Mouse (Mus musculus) erythroblast, adult 5-6 weeks (primary cell): ENCODE data around the gene Cfap52. TPM values are rescaled to one million over a fixed set of nuclear protein-coding genes. Genes with fewer than 3 reads are reported as not detected.

Experiments
- ATAC-seq: replicated peaks from 2 replicates; pipeline ENCODE4 v1.8.0; 2016; ENCODE audit warnings: moderate number of reproducible peaks, mild to moderate bottlenecking, moderate TSS enrichment, inconsistent platforms; ENCODE audit not compliant: poor library complexity, low FRiP score, severe bottlenecking
- total RNA-seq, 2 experiments: library from RNA; stranded (forward) in 1 of 2; stranded (reverse) in 1 of 2; fragments of 150-400 nt in 1 of 2; fragments of 200-764, 138-1000 nt in 1 of 2; gene quantifications; 2 replicates each; pipeline versions ENCODE4 v1.2.3 to v1.2.4; 2015 to 2017; ENCODE audit warnings: low replicate concordance in 2 of 2

The Cfap52 gene
- total RNA-seq, 2 experiments from 2014 or later, result not detected

DNA sequence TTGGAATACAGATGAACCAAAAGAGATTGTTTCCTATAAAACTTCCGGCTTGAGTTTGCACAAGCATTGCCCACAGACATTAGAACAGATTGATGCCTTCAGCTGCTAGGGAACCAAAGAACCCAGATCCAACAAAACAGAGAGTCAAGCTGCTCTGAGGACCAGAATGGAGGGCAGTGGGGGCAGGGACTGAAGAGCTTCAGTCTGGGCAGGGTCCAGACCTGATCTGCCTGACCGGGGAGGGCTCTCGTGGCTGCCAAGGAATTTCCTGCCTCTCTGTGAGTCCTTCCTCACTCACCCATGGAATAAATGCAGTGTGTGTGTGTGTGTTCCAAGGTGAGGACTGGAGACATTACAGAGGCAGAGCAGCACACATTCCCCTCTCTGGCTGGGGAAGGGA is 17.2 kb downstream of the Cfap52 start:
- ATAC-seq, result no peak

DNA sequence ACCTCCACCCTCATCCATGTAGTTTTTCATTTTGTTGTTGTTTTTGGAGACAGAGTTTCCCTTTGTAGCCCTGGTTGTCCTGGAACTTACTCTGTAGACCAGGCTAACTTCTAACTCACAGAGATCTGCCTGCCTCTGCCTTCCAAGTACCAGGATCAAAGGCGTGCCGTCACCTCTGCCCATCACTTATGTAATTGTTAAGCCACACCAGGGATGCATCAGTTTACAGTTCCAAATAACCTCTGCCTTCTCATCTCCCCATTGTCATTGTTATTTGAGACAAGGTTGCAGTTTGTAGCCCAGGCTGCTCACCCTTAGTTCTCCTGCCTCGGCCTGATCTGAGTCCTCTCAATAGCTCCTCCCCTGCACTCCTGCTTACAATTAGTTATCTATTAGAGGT is 33.3 kb downstream of the Cfap52 start:
- ATAC-seq, result no peak

DNA sequence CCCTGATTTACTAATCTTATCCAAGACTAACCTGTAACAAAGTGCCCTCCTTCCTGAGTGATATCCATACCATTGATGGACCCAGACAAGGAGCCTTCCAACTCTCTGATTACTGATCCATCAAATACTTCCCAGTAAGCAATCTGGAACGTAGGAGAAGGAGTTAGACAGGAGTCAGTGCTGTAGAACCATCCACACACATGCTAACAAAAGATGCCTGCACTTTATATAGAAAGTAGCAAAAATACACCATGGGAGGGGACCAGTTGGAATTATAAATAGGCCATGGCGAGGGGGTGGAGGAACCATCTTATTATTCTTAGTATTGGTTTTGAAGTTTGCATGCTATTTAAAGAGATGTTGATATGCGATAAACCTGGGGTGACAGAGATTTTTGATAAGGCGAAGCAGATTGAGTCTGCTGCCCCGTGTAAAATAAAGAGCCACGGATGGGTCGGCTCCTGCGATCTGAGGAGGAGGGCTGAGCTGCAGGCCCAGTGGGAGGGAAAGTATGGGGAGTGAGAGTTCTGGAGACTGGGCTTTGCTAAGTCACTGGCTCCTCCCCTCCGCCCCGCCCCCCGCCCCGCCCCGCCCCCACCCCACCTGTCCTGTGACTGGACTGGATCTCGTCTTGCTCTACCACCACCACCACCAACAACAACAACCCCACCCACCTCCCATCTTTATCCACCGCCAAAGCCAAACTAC is 38.9 kb downstream of the Cfap52 start:
- ATAC-seq, result no peak

DNA sequence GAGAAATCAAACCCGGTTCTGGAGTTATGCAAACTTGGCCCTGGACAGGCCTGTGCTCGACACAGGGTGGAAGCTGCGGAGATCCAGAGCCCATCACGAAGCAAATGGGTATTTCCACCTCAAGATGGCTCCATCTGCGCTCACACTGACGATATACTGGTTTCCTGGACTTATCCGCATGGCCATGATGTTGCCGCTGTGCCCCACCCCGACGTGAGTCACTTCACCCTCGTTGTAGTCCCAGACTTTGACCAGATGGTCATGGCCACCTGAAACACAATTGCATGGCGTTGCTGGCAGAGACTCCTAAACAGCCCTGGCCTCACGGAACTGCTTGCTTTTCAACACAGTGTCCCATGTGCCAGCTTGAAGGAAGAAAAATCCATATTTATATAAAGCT is 40.5 kb downstream of the Cfap52 start:
- ATAC-seq, result no peak

DNA sequence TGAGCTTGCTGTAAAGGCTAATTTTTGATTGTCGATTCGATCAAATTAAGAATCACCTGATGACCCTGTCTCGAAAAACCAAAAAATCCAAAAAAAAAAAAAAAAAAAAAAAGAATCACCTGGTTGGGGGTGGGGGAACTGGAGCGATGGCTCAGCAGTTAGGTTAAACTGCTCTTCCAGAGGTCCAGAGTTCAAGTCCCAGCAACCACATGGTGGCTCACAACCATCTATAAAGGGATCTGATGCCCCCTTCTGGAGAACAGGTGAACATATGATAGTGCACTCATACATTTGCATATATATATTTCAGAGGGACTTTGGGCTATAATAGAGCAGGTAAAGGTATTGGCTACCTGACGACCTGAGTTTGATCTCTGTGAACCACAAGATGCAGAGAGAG is 41.7 kb downstream of the Cfap52 start:
- no peak for ATAC-seq

DNA sequence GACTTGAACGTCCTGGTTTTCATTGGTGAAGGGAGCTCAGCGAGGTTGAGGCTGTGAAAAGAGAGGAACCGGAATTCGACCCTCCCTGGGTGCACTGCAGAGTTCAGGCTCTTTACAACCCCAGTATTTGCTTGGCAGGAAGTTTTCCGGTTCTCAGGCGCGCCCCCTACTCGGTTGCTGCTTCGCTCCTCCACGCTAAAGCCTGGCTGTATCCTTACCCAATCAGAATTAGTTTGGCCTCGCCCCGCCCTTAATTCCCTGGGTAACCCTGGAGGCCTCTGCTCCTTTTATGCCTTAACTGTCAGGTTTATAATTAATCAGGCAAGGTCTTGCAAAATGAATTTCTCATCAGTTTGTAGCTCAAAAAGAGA is 42.7 kb downstream of the Cfap52 start:
- ATAC-seq, result no peak

DNA sequence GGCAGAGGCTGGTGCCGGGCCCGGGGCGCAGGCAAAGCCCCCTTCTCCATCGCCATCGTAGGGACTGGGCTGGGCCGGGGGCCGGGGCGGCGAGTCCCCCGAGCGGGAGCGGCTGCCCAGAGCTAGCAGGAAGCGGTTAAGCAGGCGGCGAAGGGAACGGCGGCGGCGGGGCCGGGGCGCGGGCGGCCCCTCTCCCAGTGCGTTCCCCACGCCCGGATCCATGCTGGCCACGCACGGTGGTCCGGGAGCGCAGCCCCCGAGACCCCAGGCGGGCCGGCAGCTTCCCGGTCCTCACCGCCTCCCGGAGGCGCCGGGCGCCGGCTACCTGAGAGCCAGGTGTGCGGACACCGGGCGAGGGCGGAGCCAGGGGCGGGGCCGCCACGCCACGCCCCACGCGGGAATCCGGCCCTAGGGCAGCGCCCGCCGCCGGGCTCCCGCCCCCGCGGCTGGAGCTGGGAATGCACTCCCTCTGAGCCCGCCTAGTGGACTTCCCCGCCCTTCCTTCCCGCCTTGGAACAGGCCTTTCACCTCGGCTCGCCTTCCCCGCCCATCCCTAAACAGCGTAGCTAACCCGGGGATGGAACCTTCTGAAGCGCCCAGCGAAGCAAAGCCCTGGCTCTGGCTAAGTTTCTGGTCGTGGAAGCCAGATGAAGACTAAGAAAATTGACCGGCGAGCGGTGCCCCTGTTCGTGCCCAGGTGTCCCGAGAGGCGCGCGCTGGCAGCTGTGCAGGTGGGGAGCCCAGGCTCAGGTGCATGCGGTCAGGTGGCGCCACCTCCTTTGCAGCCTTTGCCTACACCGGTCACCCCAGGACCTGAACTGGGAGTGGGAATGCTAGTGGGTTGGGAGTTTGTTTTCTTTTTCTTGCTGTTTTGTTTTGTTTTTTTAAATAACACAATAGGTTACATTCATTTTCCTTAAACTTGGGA is 43.4 kb downstream of the Cfap52 start, which contains the start of gene Usp43:
Usp43 (minus strand) TSS at position 327 of the 928 bp plus-strand sequence.
- ATAC-seq, result no peak

DNA sequence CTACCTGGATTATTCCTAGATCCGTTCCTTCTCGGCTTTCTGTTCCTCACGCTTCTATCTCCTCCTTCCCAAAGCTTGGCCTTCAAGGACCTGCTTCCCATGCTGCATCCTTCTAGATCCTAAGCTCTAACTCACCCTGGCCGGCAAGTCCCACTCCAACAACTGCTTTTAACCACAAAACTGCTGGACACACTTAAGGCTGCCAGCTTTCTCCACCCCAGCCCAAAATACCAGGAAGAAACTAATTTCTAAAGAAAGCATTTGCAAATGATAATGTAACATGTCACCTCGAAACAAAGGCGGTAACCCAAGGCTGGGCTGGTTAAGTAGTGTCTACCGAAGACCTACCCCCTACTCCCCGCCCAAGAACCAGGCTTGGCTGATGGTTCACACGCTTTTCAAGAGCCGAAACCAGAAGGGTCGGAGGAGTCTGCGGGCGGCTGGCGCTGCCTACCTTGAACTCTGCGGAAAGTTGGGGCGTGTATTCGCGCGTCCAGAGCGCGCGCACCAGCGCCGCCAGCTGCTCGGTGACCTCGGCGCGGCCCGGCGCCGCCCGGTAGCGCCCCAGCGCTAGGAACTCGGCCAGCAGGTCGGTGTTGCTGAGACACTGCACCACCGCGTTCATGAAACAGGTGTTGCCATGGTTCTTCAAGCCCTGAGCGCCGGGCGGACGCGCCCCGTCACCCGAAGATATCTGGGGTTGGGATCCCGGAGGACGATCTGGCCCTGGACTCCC is 44.2 kb downstream of the Cfap52 start:
- ATAC-seq, result no peak

DNA sequence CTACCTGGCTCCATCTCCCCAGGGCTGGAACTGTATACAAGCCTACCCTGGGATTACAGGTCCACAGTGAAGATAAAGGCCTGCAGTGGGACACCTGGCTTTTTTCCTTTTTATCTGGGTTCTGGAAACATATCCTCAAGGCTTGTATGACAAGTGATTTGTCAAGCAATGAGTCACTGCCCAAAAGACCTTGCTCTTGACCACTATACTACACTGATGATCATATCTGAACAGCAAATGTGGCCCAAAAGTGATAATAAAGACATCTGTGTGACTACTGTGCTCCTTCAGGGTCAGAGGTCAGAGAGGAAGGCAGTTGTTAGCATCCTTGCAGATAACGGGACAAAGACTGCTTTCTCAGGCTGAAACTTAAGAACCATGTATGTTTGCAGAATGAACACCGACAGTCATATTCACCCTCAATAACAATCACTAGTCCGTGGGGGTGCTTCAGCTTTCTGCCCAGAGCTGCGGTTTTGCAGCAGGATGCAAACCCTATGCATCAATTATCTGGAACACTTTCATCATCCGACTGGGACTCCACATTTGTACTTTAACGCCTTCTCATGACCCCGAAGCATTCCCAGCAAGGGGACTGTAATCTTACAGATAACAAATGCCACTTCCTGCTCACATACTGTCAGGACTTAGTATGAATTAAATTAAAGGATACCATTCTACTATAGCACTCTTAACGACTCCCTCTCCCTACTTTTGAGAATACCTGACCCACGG is 45.1 kb downstream of the Cfap52 start:
- ATAC-seq, result no peak

DNA sequence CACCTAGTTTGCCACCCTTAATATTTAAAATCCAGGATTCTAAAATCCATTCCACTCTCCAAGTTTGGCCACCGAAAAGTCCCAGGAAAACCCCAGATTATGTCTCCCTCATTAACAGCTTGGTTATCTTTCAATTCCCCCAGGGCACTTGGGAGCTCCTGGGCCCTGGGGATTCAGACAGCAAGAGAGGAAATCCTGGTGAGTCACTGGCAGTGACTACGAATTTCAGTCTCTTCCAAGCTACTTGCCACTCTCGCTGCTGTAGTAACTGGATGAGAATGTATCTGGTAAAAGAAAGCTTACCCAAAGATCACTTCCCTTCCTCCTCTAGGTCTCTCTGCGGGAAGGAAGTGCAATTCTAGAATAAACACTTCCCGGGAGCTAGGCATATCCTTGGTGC is 45.9 kb downstream of the Cfap52 start:
- ATAC-seq, result no peak

DNA sequence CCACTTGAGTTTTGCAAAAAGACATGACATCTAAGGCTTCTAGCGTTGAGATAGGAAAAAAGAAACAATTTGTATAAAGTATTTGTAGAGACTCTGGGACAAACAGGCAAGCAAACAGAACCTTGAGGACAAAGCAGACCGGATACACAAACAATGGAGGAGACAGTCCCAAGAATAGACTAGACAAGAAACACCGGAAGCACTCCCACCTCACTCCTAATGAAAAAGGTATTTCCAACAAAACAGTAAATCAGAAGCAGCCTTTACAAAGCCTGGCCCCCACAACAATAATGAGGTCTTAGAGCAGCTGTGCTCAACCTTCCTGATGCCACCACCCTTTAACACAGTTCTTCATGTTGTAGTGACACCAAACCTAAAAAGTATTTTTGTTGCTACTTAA is 48.3 kb downstream of the Cfap52 start:
- no peak for ATAC-seq

DNA sequence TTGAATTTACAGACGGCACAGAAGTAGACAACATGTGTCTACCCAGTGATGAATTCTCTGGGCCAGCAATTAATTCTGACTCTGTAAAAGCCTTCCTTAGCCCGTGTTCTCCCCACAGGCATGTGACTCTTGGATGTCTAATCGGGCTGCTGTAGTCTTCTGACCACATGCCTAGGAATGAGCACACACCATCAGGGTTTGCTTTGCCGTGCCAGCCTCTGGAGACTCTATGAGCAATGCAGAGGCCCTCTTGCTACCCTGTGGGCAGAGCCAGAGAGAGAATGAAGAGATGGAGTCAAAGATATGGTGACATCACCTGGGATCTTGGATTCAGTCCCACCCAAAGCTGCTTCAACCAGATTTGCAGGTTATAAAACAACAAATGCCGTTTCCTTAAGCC is 54.4 kb downstream of the Cfap52 start:
- no peak for ATAC-seq

DNA sequence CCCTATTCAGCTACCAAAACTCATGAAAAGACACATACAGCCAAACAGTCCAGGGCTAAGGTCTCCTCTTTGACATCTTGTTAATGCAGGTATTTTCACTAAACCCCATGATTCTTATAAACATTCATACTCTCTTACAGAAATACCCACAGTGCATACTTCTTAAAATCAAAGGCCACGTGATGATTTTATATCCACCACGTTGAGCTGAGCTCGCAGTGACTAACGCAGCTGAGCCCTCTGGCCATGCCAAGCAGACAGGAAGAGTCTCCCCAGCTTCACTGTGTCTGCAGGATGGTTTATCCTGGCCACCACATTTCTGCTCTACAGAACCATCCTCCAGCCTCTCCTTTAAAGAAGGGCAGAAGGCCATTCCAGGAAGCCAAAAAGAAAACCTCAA is 61.7 kb downstream of the Cfap52 start:
- ATAC-seq, result no peak

DNA sequence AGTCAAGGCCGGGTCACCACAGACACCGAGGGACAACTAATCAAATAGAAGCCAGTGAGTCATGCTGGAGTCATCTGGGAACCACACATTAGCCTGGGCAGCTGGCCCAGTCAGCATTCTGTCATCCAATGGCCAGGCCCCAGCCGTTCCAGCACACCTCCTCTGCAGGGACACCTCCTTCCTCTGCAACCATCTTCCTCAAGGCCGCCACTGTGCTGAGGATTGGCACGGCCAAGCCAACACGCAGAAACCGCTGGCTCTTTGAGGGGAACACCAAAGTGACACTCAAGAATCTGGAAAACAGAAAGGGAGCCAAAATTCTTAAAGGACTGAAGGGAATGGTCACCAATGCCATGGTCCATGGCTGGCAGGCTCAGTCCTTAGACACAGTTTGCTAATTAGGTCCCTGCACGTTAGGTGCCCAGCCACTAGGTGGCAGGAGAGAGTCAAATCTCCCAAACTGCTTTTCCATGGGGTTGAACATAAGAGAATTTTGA is 68.3 kb downstream of the Cfap52 start:
- ATAC-seq, result peak; percentile 78

DNA sequence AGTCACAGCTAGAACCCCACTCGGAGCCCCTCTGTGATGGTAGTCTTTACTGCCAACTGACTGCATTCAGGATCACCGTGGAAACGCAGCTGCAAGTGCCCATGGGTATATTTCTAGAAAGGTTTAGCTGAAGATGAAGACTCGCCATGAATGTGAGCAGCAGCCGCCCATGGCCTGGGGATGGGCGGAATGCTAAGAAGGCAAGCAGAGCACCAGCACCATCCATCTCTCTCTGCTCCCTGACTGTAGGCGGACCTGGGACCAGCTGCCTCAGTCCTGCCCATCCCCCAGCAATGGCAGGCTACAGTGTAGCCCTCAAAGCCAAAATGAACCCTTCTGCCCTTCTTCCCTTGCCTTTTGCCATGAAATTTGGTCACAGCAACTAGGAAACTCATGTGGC is 69.8 kb downstream of the Cfap52 start:
- no peak for ATAC-seq

DNA sequence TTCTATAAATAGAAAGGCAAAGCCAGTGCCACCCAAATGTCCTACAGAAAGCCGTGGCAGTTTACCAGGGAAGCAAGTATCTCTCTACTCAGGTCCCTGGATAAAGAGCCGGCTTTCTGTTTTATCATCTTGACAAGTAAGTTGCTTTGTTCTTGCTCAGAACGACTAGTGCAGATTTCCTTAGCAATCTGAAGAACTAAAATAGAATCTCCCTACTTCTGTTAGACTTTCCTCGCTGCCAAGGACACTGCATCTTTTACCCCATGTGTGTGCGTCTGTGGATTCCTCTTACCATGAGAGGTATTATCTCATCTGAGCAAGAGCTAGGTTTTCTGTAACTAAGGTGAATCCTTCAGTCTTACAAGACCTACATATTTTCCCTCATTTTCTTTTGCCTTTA is 76.9 kb downstream of the Cfap52 start:
- ATAC-seq, result no peak

DNA sequence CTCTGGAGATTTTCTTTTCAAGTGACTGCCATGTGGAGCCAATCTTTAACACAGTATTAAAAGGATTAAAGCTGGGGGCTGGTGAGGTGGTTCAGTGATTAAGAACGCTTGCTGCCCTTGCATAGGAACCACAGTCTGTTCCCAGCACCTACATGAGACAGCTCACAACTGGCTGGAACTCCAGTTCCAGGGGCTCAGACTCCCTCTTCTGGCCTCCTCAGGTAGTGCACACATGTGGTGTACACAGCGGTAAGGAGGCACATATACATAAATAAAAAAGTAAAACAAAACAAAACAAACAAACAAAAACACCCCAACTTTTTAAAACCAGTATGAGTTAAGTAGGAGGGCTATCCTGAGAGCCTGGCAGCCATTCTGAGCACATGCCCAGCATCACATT is 79.5 kb downstream of the Cfap52 start:
- no peak for ATAC-seq
